Mouse (Mus musculus) thymus, adult 2 months (tissue): ENCODE data around the gene Cd70. TPM values are rescaled to one million over a fixed set of nuclear protein-coding genes. Genes with fewer than 3 reads are reported as not detected.
A peak's percentile ranks its signal among the peaks of the same experiment; 100 is the strongest.

Experiments
- DNase-seq: peaks from one replicate; pipeline ENCODE4 v3.0.0; 2021
- H3K27ac ChIP-seq: fragments of 200-500 bp; 2 replicates; pipeline ENCODE4 v1.5.1; 2012; ENCODE audit warnings: low read length, control low read depth; ENCODE audit not compliant: control insufficient read depth, insufficient read depth
- H3K27me3 ChIP-seq: fragments of 200-500 bp; 2 replicates; pipeline ENCODE4 v1.6.1; 2012; ENCODE audit warnings: mild to moderate bottlenecking, low read length, moderate library complexity, mixed read lengths; ENCODE audit not compliant: control insufficient read depth, insufficient read depth
- H3K36me3 ChIP-seq: fragments of 200-500 bp; 2 replicates; pipeline ENCODE4 v1.6.1; 2012; ENCODE audit warnings: mild to moderate bottlenecking, low read length, moderate library complexity; ENCODE audit not compliant: control insufficient read depth, insufficient read depth
- H3K4me1 ChIP-seq: fragments of 200-500 bp; replicated peaks from 2 replicates; pipeline ENCODE4 v1.6.1; 2012; ENCODE audit warnings: low read length; ENCODE audit not compliant: control insufficient read depth, insufficient read depth
- H3K4me3 ChIP-seq: fragments of 200-500 bp; 2 replicates; pipeline ENCODE4 v1.5.1; 2012; ENCODE audit warnings: mild to moderate bottlenecking, low read length, control low read depth, moderate library complexity; ENCODE audit not compliant: control insufficient read depth, insufficient read depth
- CTCF ChIP-seq: fragments of 200-500 bp; IDR thresholded peaks from 2 replicates; pipeline ENCODE4 v1.5.1; 2012; ENCODE audit warnings: mild to moderate bottlenecking, control low read depth, low read length, moderate library complexity, borderline replicate concordance; ENCODE audit not compliant: control insufficient read depth, poor library complexity, insufficient read depth; ENCODE audit errors: extremely low read depth
- POLR2A ChIP-seq: fragments of 200-500 bp; IDR thresholded peaks from 2 replicates; pipeline ENCODE4 v1.6.1; 2012; ENCODE audit warnings: mild to moderate bottlenecking, low read length, control low read depth, moderate library complexity; ENCODE audit not compliant: control insufficient read depth, poor library complexity, insufficient read depth; ENCODE audit errors: extremely low read depth
- WGBS: fragments of 180-500 bp; shearing (Covaris S2); methylation state at CpG from one replicate; pipeline ENCODE4 v1.1.7; 2018; 5-methylcytosine and 5-hydroxymethylcytosine counted together
- polyA plus RNA-seq: library from polyadenylated mRNA; depleted of rRNA; stranded (reverse); fragments of >200 nt; gene quantifications from 2 replicates; pipeline ENCODE4 v1.2.3, GENCODE M21; 2012

Gene Cd70
- polyA plus RNA-seq, 1 experiment: 11.0 TPM

GRCm38 (mm10) chr17:57108666-57109171 is 40.9 kb downstream of the Cd70 start:
- DNase-seq: no peak
- Histone ChIP-seq H3K4me1 (peaks cover 14% of the 10 kb centered on the region), H3K27me3 (no peaks in the 10 kb centered on the region), H3K36me3 (no peaks in the 10 kb centered on the region), H3K27ac (no peak overlapping the region), H3K4me3 (no peak overlapping the region)
- TF ChIP-seq POLR2A: no peak
- no peak for TF ChIP-seq CTCF
- WGBS: 83% methylated on average over 5 of the region's 5 CpGs

- TF ChIP-seq POLR2A (no peak), CTCF (no peak)
- WGBS: 99% methylated on average over 7 of the region's 7 CpGs
- Histone ChIP-seq H3K27me3 (no peaks in the 10 kb centered on the region), H3K36me3 (no peaks in the 10 kb centered on the region), H3K4me1 (peaks cover 18% of the 10 kb centered on the region), H3K4me3 (no peak overlapping the region), H3K27ac (no peak overlapping the region)
- DNase-seq: no peak
Observed at GRCm38 (mm10) chr17:57108040-57108665, 41.4 kb downstream of the Cd70 start.

- Histone ChIP-seq H3K4me1 (peaks cover 18% of the 10 kb centered on the region), H3K27ac (no peak overlapping the region), H3K27me3 (no peaks in the 10 kb centered on the region), H3K4me3 (no peak overlapping the region), H3K36me3 (no peaks in the 10 kb centered on the region)
- DNase-seq: no peak
- no peak for TF ChIP-seq POLR2A
- TF ChIP-seq CTCF: no peak
- WGBS: 94% methylated on average over 5 of the region's 5 CpGs
Observed at GRCm38 (mm10) chr17:57107064-57107463, 42.5 kb downstream of the Cd70 start.

- WGBS: 51% methylated on average over 9 of the region's 9 CpGs
- no peak overlapping the region for H3K27ac ChIP-seq
- no peak for DNase-seq
- H3K4me3 ChIP-seq: peak overlapping the region; percentile 15; the same call in 1 of the 2 replicates
- H3K4me1 ChIP-seq: peaks cover 18% of the 10 kb centered on the region
- H3K27me3 ChIP-seq: no peaks in the 10 kb centered on the region
- no peak for TF ChIP-seq CTCF
- no peak for TF ChIP-seq POLR2A
- H3K36me3 ChIP-seq: no peaks in the 10 kb centered on the region
Observed at GRCm38 (mm10) chr17:57106035-57106368, 43.6 kb downstream of the Cd70 start.

GRCm38 (mm10) chr17:57105181-57106034 is 44.2 kb downstream of the Cd70 start, which contains the start of gene Tnfsf9:
Tnfsf9 (plus strand) TSS chr17:57105325.
- peak within 1 kb of the TSS; percentile 94 for H3K4me3 ChIP-seq
- H3K36me3 ChIP-seq: no peaks in the 10 kb centered on the region
- H3K4me1 ChIP-seq: peaks cover 18% of the 10 kb centered on the region
- H3K27me3 ChIP-seq: no peaks in the 10 kb centered on the region
- no peak within 1 kb of the TSS for H3K27ac ChIP-seq
- TF ChIP-seq POLR2A (no peak), CTCF (no peak)
- peak; percentile 34 for DNase-seq
- WGBS: under 1% methylated on average over 58 of the region's 61 CpGs

- H3K4me3 ChIP-seq: no peak overlapping the region
- no peak overlapping the region for H3K27ac ChIP-seq
- TF ChIP-seq POLR2A (no peak), CTCF (no peak)
- peaks cover 18% of the 10 kb centered on the region for H3K4me1 ChIP-seq
- no peak for DNase-seq
- no peaks in the 10 kb centered on the region for H3K27me3 ChIP-seq
- WGBS: 54% methylated on average over 4 of the region's 4 CpGs
- no peaks in the 10 kb centered on the region for H3K36me3 ChIP-seq
Observed at GRCm38 (mm10) chr17:57104496-57104895, 45.1 kb downstream of the Cd70 start.
